Mouse (Mus musculus) intestine, embryonic 14.5 days (tissue): Measurements from ENCODE around the gene Neurog3. TPM values are rescaled to one million over a fixed set of nuclear protein-coding genes. Genes with fewer than 3 reads are reported as not detected.
A peak's percentile ranks its signal among the peaks of the same experiment; 100 is the strongest.

Experiments
- ATAC-seq: fragments of 200-750 bp; cut with Nextera tagmentation; replicated peaks from 2 replicates; pipeline ENCODE4 v1.8.0; 2017; ENCODE audit warnings: low read depth, moderate number of reproducible peaks, moderate TSS enrichment, moderate library complexity; ENCODE audit not compliant: low FRiP score, low TSS enrichment
- DNase-seq: peaks from one replicate; pipeline ENCODE4 v3.0.0-alpha.2; 2018; ENCODE audit warnings: low spot score
- H3K27ac ChIP-seq: fragments of 300-500 bp; sonication (generic); 2 replicates; pipeline ENCODE4 v1.5.1; 2014; ENCODE audit warnings: low read depth, mild to moderate bottlenecking, control low read depth
- H3K27me3 ChIP-seq: fragments of 300-500 bp; sonication (generic); replicated peaks from 2 replicates; pipeline ENCODE4 v1.6.1; 2014; ENCODE audit warnings: low read length, control low read depth; ENCODE audit not compliant: control insufficient read depth, insufficient read depth
- H3K36me3 ChIP-seq: fragments of 300-500 bp; sonication (generic); 2 replicates; pipeline ENCODE4 v1.6.1; 2014; ENCODE audit warnings: low read length, control low read depth; ENCODE audit not compliant: control insufficient read depth, insufficient read depth
- H3K4me1 ChIP-seq: fragments of 300-500 bp; sonication (generic); replicated peaks from 2 replicates; pipeline ENCODE4 v1.6.1; 2014; ENCODE audit warnings: low read length, control low read depth, mixed read lengths; ENCODE audit not compliant: control insufficient read depth, insufficient read depth
- H3K4me2 ChIP-seq: fragments of 300-500 bp; sonication (generic); 2 replicates; pipeline ENCODE4 v1.6.1; 2014; ENCODE audit warnings: low read length
- H3K4me3 ChIP-seq: fragments of 300-500 bp; sonication (generic); 2 replicates; pipeline ENCODE4 v1.5.1; 2014; ENCODE audit warnings: low read depth, low read length, control low read depth, mixed read lengths
- H3K9ac ChIP-seq: fragments of 300-500 bp; sonication (generic); 2 replicates; pipeline ENCODE4 v1.6.1; 2014; ENCODE audit warnings: mild to moderate bottlenecking, low read length
- H3K9me3 ChIP-seq: fragments of 300-500 bp; sonication (generic); 2 replicates; pipeline ENCODE4 v1.6.1; 2016; ENCODE audit warnings: low read length, control low read depth; ENCODE audit not compliant: control insufficient read depth
- WGBS: fragments of 180-500 bp; shearing (Covaris S2); extraction: QIAGEN DNeasy Blood & Tissue Kit; methylation state at CpG from one replicate; pipeline ENCODE4 v1.1.7; 2014; 5-methylcytosine and 5-hydroxymethylcytosine counted together
- polyA plus RNA-seq: library from polyadenylated mRNA; unstranded; fragments of >200 nt; fragmentation: Nextera tagmentation; extraction: Ambion mirVana; gene quantifications from 2 replicates; pipeline ENCODE4 v1.2.1, GENCODE M21; 2014

Gene Neurog3
- polyA plus RNA-seq, 1 experiment from 2014 or later: 20.9 TPM

- no peaks in the 10 kb centered on the region for H3K36me3 ChIP-seq
- no peak overlapping the region for H3K4me2 ChIP-seq
- no peak overlapping the region for H3K27ac ChIP-seq
- under 1% methylated on average over 10 of the region's 10 CpGs for WGBS
- peak; percentile 58 for ATAC-seq
- peak; percentile 99 for DNase-seq
- H3K27me3 ChIP-seq: no peaks in the 10 kb centered on the region
- H3K4me3 ChIP-seq: no peak overlapping the region
- H3K4me1 ChIP-seq: no peaks in the 10 kb centered on the region
- H3K9ac ChIP-seq: no peak overlapping the region
- H3K9me3 ChIP-seq: no peaks in the 10 kb centered on the region
These were observed 50.2 kb downstream of the Neurog3 start for GRCm38 (mm10) chr10:62183053-62183452.

Other genes starting within 250 kb of the Neurog3 start
- 6.0 and 7.4 TPM in 2 replicates for gene Col13a1, start 154.0 kb upstream of the Neurog3 start, polyA plus RNA-seq
- gene Fam241b, start 10.8 kb downstream of the Neurog3 start, polyA plus RNA-seq: 7.6 and 10.3 TPM in 2 replicates
- gene Tspan15, start 98.2 kb downstream of the Neurog3 start, polyA plus RNA-seq: 31.5 and 32.5 TPM in 2 replicates
- gene Tacr2, start 119.3 kb downstream of the Neurog3 start, polyA plus RNA-seq: 0.50 and 0.98 TPM in 2 replicates
- 20.3 and 24.1 TPM in 2 replicates for gene Hk1, start 246.8 kb downstream of the Neurog3 start, polyA plus RNA-seq